Mouse (Mus musculus) limb, embryonic 11.5 days (tissue): ENCODE measurements at regions not wholly inside any gene's neighbourhood (a gene's known extent, or its start where the extent isn't known, plus 50 kb on each side); places are given as distances from the start of the nearest gene placed in this dataset.

ENCODE experiments used
- ATAC-seq: fragments of 200-750 bp; cut with Nextera tagmentation; 2 replicates; pipeline ENCODE4 v1.8.0; 2017; ENCODE audit warnings: low read depth; ENCODE audit not compliant: insufficient number of reproducible peaks, low FRiP score, low TSS enrichment
- DNase-seq: peaks from one replicate; pipeline ENCODE4 v3.0.0-alpha.2; 2015; ENCODE audit warnings: low spot score
- H3K27ac ChIP-seq: fragments of 300-500 bp; sonication (generic); replicated peaks from 2 replicates; pipeline ENCODE4 v1.5.1; 2014; ENCODE audit warnings: low read depth, mild to moderate bottlenecking, low read length
- H3K27me3 ChIP-seq: fragments of 300-500 bp; sonication (generic); 2 replicates; pipeline ENCODE4 v1.6.1; 2014; ENCODE audit warnings: mild to moderate bottlenecking, low read length, mixed read lengths; ENCODE audit not compliant: control insufficient read depth, insufficient read depth
- H3K36me3 ChIP-seq: fragments of 300-500 bp; sonication (generic); 2 replicates; pipeline ENCODE4 v1.6.1; 2014; ENCODE audit warnings: mild to moderate bottlenecking, low read length, moderate library complexity, mixed read lengths; ENCODE audit not compliant: control insufficient read depth, insufficient read depth
- H3K4me1 ChIP-seq: fragments of 300-500 bp; sonication (generic); 2 replicates; pipeline ENCODE4 v1.6.1; 2014; ENCODE audit warnings: low read length, mixed read lengths; ENCODE audit not compliant: control insufficient read depth, insufficient read depth
- H3K4me2 ChIP-seq: fragments of 300-500 bp; sonication (generic); 2 replicates; pipeline ENCODE4 v1.6.1; 2014; ENCODE audit warnings: low read depth, mild to moderate bottlenecking, moderate library complexity; ENCODE audit not compliant: severe bottlenecking
- H3K4me3 ChIP-seq: fragments of 300-500 bp; sonication (generic); 2 replicates; pipeline ENCODE4 v1.5.1; 2014; ENCODE audit warnings: low read depth, low read length
- H3K9ac ChIP-seq: fragments of 300-500 bp; sonication (generic); 2 replicates; pipeline ENCODE4 v1.6.1; 2014; ENCODE audit warnings: mild to moderate bottlenecking, low read length
- H3K9me3 ChIP-seq: fragments of 300-500 bp; sonication (generic); 2 replicates; pipeline ENCODE4 v1.6.1; 2016; ENCODE audit warnings: low read length; ENCODE audit not compliant: control insufficient read depth
- WGBS: fragments of 180-500 bp; shearing (Covaris S2); extraction: QIAGEN DNeasy Blood & Tissue Kit; methylation state at CpG from one replicate; pipeline ENCODE4 v1.1.7; 2014; 5-methylcytosine and 5-hydroxymethylcytosine counted together

GRCm38 (mm10) chr4:95303337-95303736, 251.3 kb upstream of the Jun start:
- no peak overlapping the region for H3K4me2 ChIP-seq
- ATAC-seq (no peak), DNase-seq (no peak)
- no peaks in the 10 kb centered on the region for H3K9me3 ChIP-seq
- H3K27me3 ChIP-seq, result no peaks in the 10 kb centered on the region
- no peaks in the 10 kb centered on the region for H3K36me3 ChIP-seq
- H3K9ac ChIP-seq, result peak overlapping the region; percentile 23; the same call in 1 of the 2 replicates
- H3K4me3 ChIP-seq, result no peak overlapping the region
- H3K27ac ChIP-seq, result no peak overlapping the region
- WGBS, result 46% methylated on average over 2 of the region's 2 CpGs
- H3K4me1 ChIP-seq, result no peaks in the 10 kb centered on the region

GRCm38 (mm10) chr4:95304006-95304405, 252.0 kb upstream of the Jun start:
- Histone ChIP-seq H3K9me3 (no peaks in the 10 kb centered on the region), H3K27me3 (no peaks in the 10 kb centered on the region), H3K27ac (no peak overlapping the region), H3K4me1 (no peaks in the 10 kb centered on the region), H3K4me3 (no peak overlapping the region), H3K36me3 (no peaks in the 10 kb centered on the region), H3K4me2 (no peak overlapping the region), H3K9ac (no peak overlapping the region)
- WGBS, result 79% methylated on average over 1 of the region's 1 CpGs
- DNase-seq, result no peak
- no peak for ATAC-seq

GRCm38 (mm10) chr4:95307134-95307533, 250.2 kb upstream of the Fggy start:
- DNase-seq (no peak), ATAC-seq (no peak)
- no peak overlapping the region for H3K9ac ChIP-seq
- no peaks in the 10 kb centered on the region for H3K9me3 ChIP-seq
- no peak overlapping the region for H3K4me2 ChIP-seq
- no peaks in the 10 kb centered on the region for H3K36me3 ChIP-seq
- H3K4me1 ChIP-seq, result no peaks in the 10 kb centered on the region
- no peaks in the 10 kb centered on the region for H3K27me3 ChIP-seq
- H3K27ac ChIP-seq, result no peak overlapping the region
- 92% methylated on average over 2 of the region's 2 CpGs for WGBS
- no peak overlapping the region for H3K4me3 ChIP-seq

GRCm38 (mm10) chr4:95308469-95308895, 248.8 kb upstream of the Fggy start:
- H3K27ac ChIP-seq, result no peak overlapping the region
- WGBS, result 63% methylated on average over 5 of the region's 5 CpGs
- no peaks in the 10 kb centered on the region for H3K4me1 ChIP-seq
- no peak overlapping the region for H3K4me2 ChIP-seq
- DNase-seq (no peak), ATAC-seq (no peak)
- no peaks in the 10 kb centered on the region for H3K9me3 ChIP-seq
- no peak overlapping the region for H3K9ac ChIP-seq
- no peak overlapping the region for H3K4me3 ChIP-seq
- H3K36me3 ChIP-seq, result no peaks in the 10 kb centered on the region
- no peaks in the 10 kb centered on the region for H3K27me3 ChIP-seq

- no peak overlapping the region for H3K4me3 ChIP-seq
- H3K9ac ChIP-seq, result no peak overlapping the region
- H3K4me2 ChIP-seq, result no peak overlapping the region
- WGBS, result 82% methylated on average over 6 of the region's 6 CpGs
- H3K36me3 ChIP-seq, result no peaks in the 10 kb centered on the region
- no peaks in the 10 kb centered on the region for H3K4me1 ChIP-seq
- H3K9me3 ChIP-seq, result no peaks in the 10 kb centered on the region
- H3K27ac ChIP-seq, result no peak overlapping the region
- no peaks in the 10 kb centered on the region for H3K27me3 ChIP-seq
- ATAC-seq (no peak), DNase-seq (no peak)
Measured at GRCm38 (mm10) chr4:95310410-95310809, 246.9 kb upstream of the Fggy start.

GRCm38 (mm10) chr4:95317821-95318290, 239.5 kb upstream of the Fggy start:
- no peaks in the 10 kb centered on the region for H3K36me3 ChIP-seq
- H3K9ac ChIP-seq, result no peak overlapping the region
- DNase-seq, result peak; percentile 90
- H3K4me3 ChIP-seq, result no peak overlapping the region
- WGBS, result 2% methylated on average over 3 of the region's 3 CpGs
- H3K27ac ChIP-seq, result peak overlapping the region; percentile 72
- no peaks in the 10 kb centered on the region for H3K9me3 ChIP-seq
- no peak overlapping the region for H3K4me2 ChIP-seq
- peaks cover 27% of the 10 kb centered on the region for H3K4me1 ChIP-seq
- peak; percentile 95 for ATAC-seq
- H3K27me3 ChIP-seq, result no peaks in the 10 kb centered on the region

GRCm38 (mm10) chr4:95318561-95318960, 238.7 kb upstream of the Fggy start:
- Histone ChIP-seq H3K27me3 (no peaks in the 10 kb centered on the region), H3K4me1 (peaks cover 27% of the 10 kb centered on the region), H3K9ac (no peak overlapping the region), H3K4me3 (no peak overlapping the region), H3K4me2 (no peak overlapping the region), H3K27ac (peak overlapping the region; percentile 72), H3K9me3 (no peaks in the 10 kb centered on the region), H3K36me3 (no peaks in the 10 kb centered on the region)
- no peak; the same call in 1 of the 2 replicates for ATAC-seq
- WGBS, result 2% methylated on average over 1 of the region's 1 CpGs
- peak; percentile 47 for DNase-seq

GRCm38 (mm10) chr4:95319036-95319435, 238.3 kb upstream of the Fggy start:
- no peak overlapping the region for H3K4me2 ChIP-seq
- no peak for ATAC-seq
- peaks cover 27% of the 10 kb centered on the region for H3K4me1 ChIP-seq
- H3K4me3 ChIP-seq, result no peak overlapping the region
- DNase-seq, result peak; percentile 43
- H3K36me3 ChIP-seq, result no peaks in the 10 kb centered on the region
- no peaks in the 10 kb centered on the region for H3K27me3 ChIP-seq
- no peak overlapping the region for H3K9ac ChIP-seq
- H3K9me3 ChIP-seq, result no peaks in the 10 kb centered on the region
- WGBS, result 22% methylated on average over 6 of the region's 6 CpGs
- peak overlapping the region; percentile 72; the same call in 1 of the 2 replicates for H3K27ac ChIP-seq

- WGBS, result 74% methylated on average over 1 of the region's 1 CpGs
- H3K36me3 ChIP-seq, result no peaks in the 10 kb centered on the region
- DNase-seq (no peak), ATAC-seq (no peak)
- H3K27me3 ChIP-seq, result no peaks in the 10 kb centered on the region
- no peak overlapping the region for H3K9ac ChIP-seq
- no peaks in the 10 kb centered on the region for H3K9me3 ChIP-seq
- H3K4me2 ChIP-seq, result no peak overlapping the region
- H3K27ac ChIP-seq, result no peak overlapping the region
- no peaks in the 10 kb centered on the region for H3K4me1 ChIP-seq
- H3K4me3 ChIP-seq, result no peak overlapping the region
Measured at GRCm38 (mm10) chr4:95325861-95326260, 231.4 kb upstream of the Fggy start.
